Mouse (Mus musculus): Measurements from ENCODE around the gene Rab37. TPM values are rescaled to one million over a fixed set of nuclear protein-coding genes. Genes with fewer than 3 reads are reported as not detected.
A peak's percentile ranks its signal among the peaks of the same experiment; 100 is the strongest.

The Rab37 gene
- polyA plus RNA-seq, 1 experiment from 2014 or later, result 2.2 TPM

GRCm38 (mm10) chr11:115202316-115202715 is 111.1 kb downstream of the Rab37 start:
- no peak overlapping the region for H3K27ac ChIP-seq (ENCODE audit: low read length)
- ATAC-seq (ENCODE audit: low FRiP score, low TSS enrichment), result peak; percentile 86
- WGBS, result 16% methylated on average over 12 of the region's 12 CpGs

DNA sequence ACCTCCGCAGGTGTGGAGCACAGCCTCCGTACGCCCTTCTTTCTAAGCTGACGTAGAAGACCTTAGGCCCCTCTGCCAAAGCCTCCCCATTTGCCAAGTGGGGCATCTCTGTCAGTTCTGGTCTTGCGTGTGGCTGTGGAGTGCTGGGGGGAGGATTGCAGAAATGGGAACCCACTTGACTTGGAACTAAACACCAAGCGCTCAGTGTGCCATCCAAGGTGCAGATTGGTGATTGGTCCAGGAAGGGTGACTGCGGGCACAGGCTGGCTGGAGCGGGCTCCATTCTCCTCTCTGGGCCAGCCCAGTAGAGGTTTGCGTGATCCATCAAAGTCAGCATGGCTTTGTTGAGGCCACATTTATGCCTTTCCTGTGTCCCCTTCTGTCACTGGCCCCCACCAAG is 111.5 kb downstream of the Rab37 start:
- H3K27me3 ChIP-seq (ENCODE audit: insufficient read depth, low read length), result no peaks in the 10 kb centered on the region
- 0 out of 2 replicates have a peak, but pooled peaks have one; percentile 28 for ATAC-seq (ENCODE audit: low FRiP score, low TSS enrichment)
- WGBS, result 93% methylated on average over 9 of the region's 9 CpGs
- H3K9me3 ChIP-seq (ENCODE audit: low read length), result no peaks in the 10 kb centered on the region
- no peak overlapping the region for H3K9ac ChIP-seq (replicated peaks; ENCODE audit: low read length)
- H3K36me3 ChIP-seq (ENCODE audit: insufficient read depth, low read length), result peaks cover 17% of the 10 kb centered on the region; the same call in 1 of the 2 replicates
- H3K4me3 ChIP-seq (ENCODE audit: low read length), result no peak overlapping the region
- H3K4me2 ChIP-seq (replicated peaks; ENCODE audit: low read depth, low read length), result no peak overlapping the region
- no peaks in the 10 kb centered on the region for H3K4me1 ChIP-seq (ENCODE audit: insufficient read depth, low read length)
- no peak overlapping the region for H3K27ac ChIP-seq (ENCODE audit: low read length)

More at GRCm38 (mm10) chr11:115202316-115202715, 111.1 kb downstream of the Rab37 start:
- Histone ChIP-seq H3K4me2 (replicated peaks; ENCODE audit: low read depth, low read length) (no peak overlapping the region), H3K9ac (replicated peaks; ENCODE audit: low read length) (no peak overlapping the region), H3K27me3 (ENCODE audit: insufficient read depth, low read length) (no peaks in the 10 kb centered on the region), H3K4me1 (ENCODE audit: insufficient read depth, low read length) (no peaks in the 10 kb centered on the region), H3K9me3 (ENCODE audit: low read length) (no peaks in the 10 kb centered on the region), H3K36me3 (ENCODE audit: insufficient read depth, low read length) (peaks cover 19% of the 10 kb centered on the region; the same call in 1 of the 2 replicates), H3K4me3 (ENCODE audit: low read length) (no peak overlapping the region)

DNA sequence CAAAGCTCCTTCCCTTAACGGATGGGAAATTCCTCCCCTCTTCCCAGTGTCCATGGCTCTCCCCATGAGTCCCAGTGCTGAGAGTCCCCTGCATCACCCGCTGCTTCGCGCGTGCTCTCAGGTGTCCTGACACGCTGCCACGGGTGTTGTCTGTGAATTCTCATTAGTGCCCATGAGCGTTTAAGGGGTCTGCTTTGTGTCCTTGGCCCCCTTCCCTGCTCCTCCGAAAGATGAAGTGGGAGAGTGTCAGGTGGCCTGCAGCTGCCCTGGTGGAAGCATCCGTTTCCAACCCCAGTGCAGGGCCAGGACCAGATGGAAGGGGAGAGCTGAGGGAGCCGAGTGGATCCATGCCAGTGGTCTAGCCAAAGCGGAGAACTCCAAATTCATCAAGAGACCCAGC is 116.9 kb downstream of the Rab37 start:
- Histone ChIP-seq H3K9me3 (ENCODE audit: low read length) (no peaks in the 10 kb centered on the region), H3K27me3 (ENCODE audit: insufficient read depth, low read length) (no peaks in the 10 kb centered on the region), H3K4me2 (replicated peaks; ENCODE audit: low read depth, low read length) (no peak overlapping the region), H3K36me3 (ENCODE audit: insufficient read depth, low read length) (peaks cover 6% of the 10 kb centered on the region; the same call in 1 of the 2 replicates), H3K4me1 (ENCODE audit: insufficient read depth, low read length) (0 out of 2 replicates have a peak, but pooled peaks cover 6% of the 10 kb centered on the region), H3K9ac (replicated peaks; ENCODE audit: low read length) (no peak overlapping the region), H3K4me3 (ENCODE audit: low read length) (no peak overlapping the region), H3K27ac (ENCODE audit: low read length) (no peak overlapping the region)
- ATAC-seq (ENCODE audit: low FRiP score, low TSS enrichment), result no peak
- WGBS, result 80% methylated on average over 12 of the region's 12 CpGs

DNA sequence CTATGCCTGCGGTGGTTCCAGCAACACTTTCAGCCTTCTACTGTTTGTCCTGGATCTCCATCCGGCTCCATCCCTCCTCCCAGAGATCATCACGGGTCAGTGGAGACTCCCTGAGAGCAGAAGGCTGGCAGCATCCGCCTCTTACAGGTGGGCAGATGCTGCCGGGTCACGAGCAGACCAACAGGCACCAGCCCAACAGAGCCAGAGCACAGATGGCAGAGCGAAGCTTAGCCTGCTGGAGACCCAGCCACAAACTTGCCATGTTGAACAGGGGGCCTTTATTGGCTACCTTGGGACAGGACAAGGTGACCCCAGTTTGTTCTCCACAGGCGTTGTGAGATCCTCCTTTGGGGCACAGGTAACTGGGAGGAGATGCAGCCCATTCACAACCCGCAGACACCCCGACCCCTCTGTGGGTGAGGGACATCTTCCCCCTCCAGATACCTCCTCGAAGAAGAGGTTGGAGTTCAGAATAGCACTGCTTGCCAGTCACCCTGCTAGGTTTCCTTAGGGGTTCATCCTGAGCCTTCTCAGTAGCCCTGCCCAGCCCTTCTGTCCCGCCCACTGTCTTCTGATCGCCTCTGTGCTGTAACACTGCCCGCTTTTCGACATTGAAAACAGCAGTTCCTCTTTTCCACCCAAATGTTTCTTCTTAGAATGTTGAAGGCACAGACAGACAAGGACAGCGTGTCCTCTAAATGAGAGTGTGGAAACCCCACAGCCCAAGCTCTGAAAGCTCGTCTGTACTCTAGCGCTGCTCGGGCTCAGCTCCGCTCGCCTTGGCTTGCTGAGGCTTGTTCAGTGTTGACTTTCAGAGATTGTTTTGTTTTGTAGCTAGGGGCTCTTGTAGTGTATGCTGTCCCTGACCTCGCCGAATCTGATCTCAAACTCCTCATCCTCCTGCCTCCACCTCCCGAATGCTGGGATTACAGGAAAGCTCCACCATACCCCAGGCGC is 117.8 kb downstream of the Rab37 start:
- ATAC-seq (ENCODE audit: low FRiP score, low TSS enrichment), result no peak
- WGBS, result 65% methylated on average over 25 of the region's 25 CpGs
- H3K4me1 ChIP-seq (ENCODE audit: insufficient read depth, low read length), result 0 out of 2 replicates have a peak, but pooled peaks cover 6% of the 10 kb centered on the region
- no peak overlapping the region for H3K9ac ChIP-seq (replicated peaks; ENCODE audit: low read length)
- no peak overlapping the region for H3K4me3 ChIP-seq (ENCODE audit: low read length)
- H3K27me3 ChIP-seq (ENCODE audit: insufficient read depth, low read length), result no peaks in the 10 kb centered on the region
- H3K36me3 ChIP-seq (ENCODE audit: insufficient read depth, low read length), result peaks cover 6% of the 10 kb centered on the region; the same call in 1 of the 2 replicates
- no peak overlapping the region for H3K4me2 ChIP-seq (replicated peaks; ENCODE audit: low read depth, low read length)
- H3K9me3 ChIP-seq (ENCODE audit: low read length), result no peaks in the 10 kb centered on the region
- no peak overlapping the region for H3K27ac ChIP-seq (ENCODE audit: low read length)

GRCm38 (mm10) chr11:115209958-115210357 is 118.7 kb downstream of the Rab37 start:
- no peak for ATAC-seq (ENCODE audit: low FRiP score, low TSS enrichment)

More at GRCm38 (mm10) chr11:115209958-115210357, 118.7 kb downstream of the Rab37 start:
- no peak overlapping the region for H3K4me2 ChIP-seq (replicated peaks; ENCODE audit: low read depth, low read length)
- H3K4me3 ChIP-seq (ENCODE audit: low read length), result no peak overlapping the region
- no peak overlapping the region for H3K27ac ChIP-seq (ENCODE audit: low read length)
- peaks cover 6% of the 10 kb centered on the region; the same call in 1 of the 2 replicates for H3K36me3 ChIP-seq (ENCODE audit: insufficient read depth, low read length)
- no peaks in the 10 kb centered on the region for H3K9me3 ChIP-seq (ENCODE audit: low read length)
- no peaks in the 10 kb centered on the region for H3K27me3 ChIP-seq (ENCODE audit: insufficient read depth, low read length)
- no peak overlapping the region for H3K9ac ChIP-seq (replicated peaks; ENCODE audit: low read length)
- 0 out of 2 replicates have a peak, but pooled peaks cover 9% of the 10 kb centered on the region for H3K4me1 ChIP-seq (ENCODE audit: insufficient read depth, low read length)
- WGBS, result 75% methylated on average over 7 of the region's 7 CpGs

Other genes starting within 250 kb of the Rab37 start
- 153 and 162 TPM in 2 replicates for gene Gprc5c, start 240.3 kb upstream of the Rab37 start, polyA plus RNA-seq (2015; fragmentation: Nextera tagmentation; extraction: Ambion mirVana)
- gene Cd300a, start 201.4 kb upstream of the Rab37 start, polyA plus RNA-seq (2015; fragmentation: Nextera tagmentation; extraction: Ambion mirVana), result 1.8 and 2.2 TPM in 2 replicates
- gene Cd300lb, start 157.0 kb upstream of the Rab37 start, polyA plus RNA-seq (2015; fragmentation: Nextera tagmentation; extraction: Ambion mirVana), result 0.32 and 0.37 TPM in 2 replicates
- not detected in 2 replicates for gene Cd300c, start 122.3 kb upstream of the Rab37 start, polyA plus RNA-seq (2015; fragmentation: Nextera tagmentation; extraction: Ambion mirVana)
- gene Cd300ld, start 101.5 kb upstream of the Rab37 start, polyA plus RNA-seq (2015; fragmentation: Nextera tagmentation; extraction: Ambion mirVana), result 0.36 and 0.40 TPM in 2 replicates
- 1.6 and 2.5 TPM in 2 replicates for gene Cd300c2, start 89.6 kb upstream of the Rab37 start, polyA plus RNA-seq (2015; fragmentation: Nextera tagmentation; extraction: Ambion mirVana)
- gene Cd300ld2, start 75.2 kb upstream of the Rab37 start, polyA plus RNA-seq (2015; fragmentation: Nextera tagmentation; extraction: Ambion mirVana), result not detected in 2 replicates
- not detected in 2 replicates for gene Cd300ld4, start 64.4 kb upstream of the Rab37 start, polyA plus RNA-seq (2015; fragmentation: Nextera tagmentation; extraction: Ambion mirVana)
- not detected in 2 replicates for gene Cd300ld5, start 53.7 kb upstream of the Rab37 start, polyA plus RNA-seq (2015; fragmentation: Nextera tagmentation; extraction: Ambion mirVana)
- gene Cd300ld3, start 43.0 kb upstream of the Rab37 start, polyA plus RNA-seq (2015; fragmentation: Nextera tagmentation; extraction: Ambion mirVana), result not detected in 2 replicates
- gene Cd300e, start 29.3 kb upstream of the Rab37 start, polyA plus RNA-seq (2015; fragmentation: Nextera tagmentation; extraction: Ambion mirVana), result 0.10 TPM in 1 of 2 replicates, not detected in the other
- gene Cd300lf, start 42.6 kb downstream of the Rab37 start, polyA plus RNA-seq (2015; fragmentation: Nextera tagmentation; extraction: Ambion mirVana), result 0.52 and 0.53 TPM in 2 replicates
- 165 and 170 TPM in 2 replicates for gene Slc9a3r1, start 71.9 kb downstream of the Rab37 start, polyA plus RNA-seq (2015; fragmentation: Nextera tagmentation; extraction: Ambion mirVana)
- gene Tmem104, start 96.1 kb downstream of the Rab37 start, polyA plus RNA-seq (2015; fragmentation: Nextera tagmentation; extraction: Ambion mirVana), result 11.7 and 13.8 TPM in 2 replicates
- 28.0 and 29.7 TPM in 2 replicates for gene Nat9, start 96.4 kb downstream of the Rab37 start, polyA plus RNA-seq (2015; fragmentation: Nextera tagmentation; extraction: Ambion mirVana)
- gene Grin2c, start 175.8 kb downstream of the Rab37 start, polyA plus RNA-seq (2015; fragmentation: Nextera tagmentation; extraction: Ambion mirVana), result not detected in 2 replicates
- gene Fdxr, start 185.6 kb downstream of the Rab37 start, polyA plus RNA-seq (2015; fragmentation: Nextera tagmentation; extraction: Ambion mirVana), result 20.0 and 23.6 TPM in 2 replicates
- 0.40 and 0.42 TPM in 2 replicates for gene Fads6, start 206.2 kb downstream of the Rab37 start, polyA plus RNA-seq (2015; fragmentation: Nextera tagmentation; extraction: Ambion mirVana)
- gene Otop2, start 215.7 kb downstream of the Rab37 start, polyA plus RNA-seq (2015; fragmentation: Nextera tagmentation; extraction: Ambion mirVana), result 0.64 TPM in 1 of 2 replicates, not detected in the other
- 0.05 TPM in 1 of 2 replicates, not detected in the other for gene Ush1g, start 230.6 kb downstream of the Rab37 start, polyA plus RNA-seq (2015; fragmentation: Nextera tagmentation; extraction: Ambion mirVana)
- gene Otop3, start 243.3 kb downstream of the Rab37 start, polyA plus RNA-seq (2015; fragmentation: Nextera tagmentation; extraction: Ambion mirVana), result not detected in 2 replicates

All from kidney, embryonic 16.5 days (tissue).